Mouse (Mus musculus): ENCODE data around the gene St6galnac5. TPM values are rescaled to one million over a fixed set of nuclear protein-coding genes. Genes with fewer than 3 reads are reported as not detected.

The St6galnac5 gene
- total RNA-seq, 2 experiments from 2014 or later, result 0.18 to 0.33 TPM

GRCm38 (mm10) chr3:152913150-152913549 lies 68.9 kb downstream of the St6galnac5 start:
- DNase-seq, result no peak

- DNase-seq, result no peak
Measured at GRCm38 (mm10) chr3:152912216-152913101, 69.6 kb downstream of the St6galnac5 start.

- DNase-seq, result no peak
Measured at GRCm38 (mm10) chr3:152911578-152911977, 70.5 kb downstream of the St6galnac5 start.

GRCm38 (mm10) chr3:152907683-152908082 lies 74.4 kb downstream of the St6galnac5 start:
- no peak for DNase-seq

- DNase-seq, result no peak
Measured at GRCm38 (mm10) chr3:152907087-152907486, 75.0 kb downstream of the St6galnac5 start.

- DNase-seq, result no peak
Measured at GRCm38 (mm10) chr3:152905800-152906199, 76.2 kb downstream of the St6galnac5 start.

GRCm38 (mm10) chr3:152905026-152905425 lies 77.0 kb downstream of the St6galnac5 start:
- no peak for DNase-seq

GRCm38 (mm10) chr3:152898906-152899305 lies 83.1 kb downstream of the St6galnac5 start:
- no peak for DNase-seq

GRCm38 (mm10) chr3:152897196-152897595 lies 84.8 kb downstream of the St6galnac5 start:
- DNase-seq, result no peak

GRCm38 (mm10) chr3:152896111-152896510 lies 85.9 kb downstream of the St6galnac5 start:
- DNase-seq, result no peak

- DNase-seq, result no peak
Measured at GRCm38 (mm10) chr3:152894935-152895334, 87.1 kb downstream of the St6galnac5 start.

GRCm38 (mm10) chr3:152888116-152888515 lies 93.9 kb downstream of the St6galnac5 start:
- DNase-seq, result no peak

GRCm38 (mm10) chr3:152886749-152887148 lies 95.3 kb downstream of the St6galnac5 start:
- DNase-seq, result no peak

GRCm38 (mm10) chr3:152883556-152883955 lies 98.5 kb downstream of the St6galnac5 start:
- no peak for DNase-seq

- DNase-seq, result no peak
Measured at GRCm38 (mm10) chr3:152881706-152882105, 100.3 kb downstream of the St6galnac5 start.

- DNase-seq, result no peak
Measured at GRCm38 (mm10) chr3:152880121-152880835, 101.8 kb downstream of the St6galnac5 start.

GRCm38 (mm10) chr3:152875723-152876290 lies 106.2 kb downstream of the St6galnac5 start:
- DNase-seq, result no peak

- no peak for DNase-seq
Measured at GRCm38 (mm10) chr3:152874431-152875355, 107.4 kb downstream of the St6galnac5 start.

- no peak for DNase-seq
Measured at GRCm38 (mm10) chr3:152872596-152872995, 109.5 kb downstream of the St6galnac5 start.

- DNase-seq, result no peak
Measured at GRCm38 (mm10) chr3:152872054-152872453, 110.0 kb downstream of the St6galnac5 start.

- no peak for DNase-seq
Measured at GRCm38 (mm10) chr3:152867654-152868525, 114.2 kb downstream of the St6galnac5 start.

All from gastrocnemius, postnatal 10 days (tissue).